Comparison of ENCODE assay signal across 13 mouse cellular contexts in the genomic region with DNA sequence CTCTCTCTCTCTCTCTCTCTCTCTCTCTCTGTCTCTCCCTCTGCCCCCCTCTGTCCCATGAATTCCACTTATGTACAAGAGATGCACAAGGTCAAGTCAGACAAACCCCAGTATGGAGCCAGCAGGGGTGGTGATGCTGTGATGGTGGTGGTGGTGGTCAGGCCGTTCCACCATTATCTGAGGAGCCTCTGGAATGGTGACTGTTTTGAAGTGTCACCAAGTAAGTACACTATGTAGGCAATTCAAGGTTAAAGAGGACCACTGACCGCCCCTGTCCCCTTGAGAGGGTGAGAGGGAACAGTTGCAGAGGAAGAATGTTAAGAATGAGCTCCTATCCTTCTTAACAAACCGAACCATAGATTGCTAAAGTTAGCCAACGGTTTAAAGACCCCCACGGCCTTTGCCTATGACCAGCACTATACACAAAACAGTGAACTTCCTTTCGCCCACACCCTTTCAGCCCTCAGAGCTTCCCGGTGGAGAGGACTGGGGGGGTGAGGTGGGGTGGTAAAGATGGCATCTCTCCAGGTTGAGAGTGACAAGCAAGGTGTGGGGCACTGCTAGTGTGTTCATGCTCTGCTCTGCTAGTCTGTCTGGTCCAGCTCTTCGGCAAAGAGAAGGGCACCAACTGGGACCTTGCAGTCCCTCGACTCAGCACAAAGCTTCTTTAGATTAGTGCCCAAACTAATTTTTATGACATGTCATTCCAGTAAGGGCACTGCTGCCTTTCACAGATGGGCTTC.
DNase-seq lines count a peak whose midpoint lies in the region; ATAC-seq and TF ChIP-seq lines count a peak whose summit lies in the region.
"Had no signal": no experiment of that assay in that cellular context is flagged by ENCODE, and none has a peak within 500 bp of the region (broad histone marks: within the 10 kb centered on the region; RNA-seq: fewer than 3 reads in every experiment).

No protein-coding gene starts in this region.

- H3K9ac ChIP-seq in forebrain, embryonic 16.5 days (replicated peaks; ENCODE audit: low read depth, low read length) = no peak overlapping the region
- no peak overlapping the region for H3K9ac ChIP-seq in hindbrain, embryonic 16.5 days (ENCODE audit: low read depth, low read length)
- H3K9ac ChIP-seq in hindbrain, embryonic 12.5 days = no peak overlapping the region
- no peak overlapping the region for H3K9ac ChIP-seq in limb, embryonic 14.5 days (ENCODE audit: low read depth, low read length, severe bottlenecking)
- H3K9ac ChIP-seq in liver, embryonic 12.5 days = no peak overlapping the region

- H3K27ac ChIP-seq in forebrain, embryonic 16.5 days (ENCODE audit: low read length) = no peak overlapping the region
- H3K27ac ChIP-seq in forebrain, embryonic 10.5 days = no peak overlapping the region
- peak overlapping the region; percentile 35 for H3K27ac ChIP-seq in hindbrain, embryonic 16.5 days (ENCODE audit: low read depth, low read length)
- H3K27ac ChIP-seq in hindbrain, embryonic 12.5 days = no peak overlapping the region
- peak overlapping the region; percentile 12; the same call in 1 of the 2 replicates for H3K27ac ChIP-seq in embryonic facial prominence, embryonic 10.5 days (replicated peaks)
- peak overlapping the region; percentile 33; the same call in 1 of the 2 replicates for H3K27ac ChIP-seq in limb, embryonic 14.5 days (replicated peaks; ENCODE audit: low read depth, low read length)
- H3K27ac ChIP-seq in liver, embryonic 12.5 days = no peak overlapping the region
- H3K27ac ChIP-seq: kidney, postnatal 0 days had no signal

- 81% methylated on average over 9 of the region's 9 CpGs for WGBS in forebrain, embryonic 16.5 days
- 84% methylated on average over 9 of the region's 9 CpGs for WGBS in forebrain, embryonic 10.5 days
- WGBS in hindbrain, embryonic 16.5 days = 72% methylated on average over 9 of the region's 9 CpGs
- WGBS in hindbrain, embryonic 12.5 days = 81% methylated on average over 9 of the region's 9 CpGs
- 77% methylated on average over 9 of the region's 9 CpGs for WGBS in embryonic facial prominence, embryonic 10.5 days
- 77% methylated on average over 9 of the region's 9 CpGs for WGBS in limb, embryonic 14.5 days
- 63% methylated on average over 9 of the region's 9 CpGs for WGBS in liver, embryonic 12.5 days (ENCODE audit: insufficient replicate concordance)

- TF ChIP-seq POLR2A in limb, embryonic 14.5 days (IDR thresholded peaks at IDR 0.05; ENCODE audit: borderline replicate concordance, extremely low read depth, insufficient read depth, insufficient read length) = no peak

- H3K9me3 ChIP-seq in forebrain, embryonic 16.5 days (ENCODE audit: control insufficient read depth, low read length) = no peaks in the 10 kb centered on the region
- H3K9me3 ChIP-seq in forebrain, embryonic 10.5 days = no peaks in the 10 kb centered on the region
- no peaks in the 10 kb centered on the region for H3K9me3 ChIP-seq in hindbrain, embryonic 16.5 days (ENCODE audit: control insufficient read depth, low read length)
- H3K9me3 ChIP-seq in hindbrain, embryonic 12.5 days (replicated peaks) = no peaks in the 10 kb centered on the region
- H3K9me3 ChIP-seq in embryonic facial prominence, embryonic 10.5 days = no peaks in the 10 kb centered on the region
- no peaks in the 10 kb centered on the region for H3K9me3 ChIP-seq in limb, embryonic 14.5 days (ENCODE audit: control insufficient read depth, low read length)
- no peaks in the 10 kb centered on the region for H3K9me3 ChIP-seq in liver, embryonic 12.5 days (replicated peaks)

- peaks cover 6% of the 10 kb centered on the region; the same call in 1 of the 2 replicates for H3K4me1 ChIP-seq in forebrain, embryonic 16.5 days (replicated peaks; ENCODE audit: control insufficient read depth, insufficient read depth, low read length)
- H3K4me1 ChIP-seq in forebrain, embryonic 10.5 days = peaks cover 22% of the 10 kb centered on the region
- no peaks in the 10 kb centered on the region; the same call in 1 of the 2 replicates for H3K4me1 ChIP-seq in hindbrain, embryonic 16.5 days (ENCODE audit: control insufficient read depth, insufficient read depth, low read depth, low read length)
- 0 out of 2 replicates have a peak, but pooled peaks cover 12% of the 10 kb centered on the region for H3K4me1 ChIP-seq in hindbrain, embryonic 12.5 days
- H3K4me1 ChIP-seq in embryonic facial prominence, embryonic 10.5 days = peaks cover 16% of the 10 kb centered on the region
- peaks cover 6% of the 10 kb centered on the region; the same call in 1 of the 2 replicates for H3K4me1 ChIP-seq in limb, embryonic 14.5 days (ENCODE audit: control insufficient read depth, insufficient read depth, low read length)
- no peaks in the 10 kb centered on the region for H3K4me1 ChIP-seq in liver, embryonic 12.5 days

- no peak overlapping the region for H3K4me3 ChIP-seq in forebrain, embryonic 16.5 days (replicated peaks; ENCODE audit: low read length)
- no peak overlapping the region for H3K4me3 ChIP-seq in forebrain, embryonic 10.5 days
- no peak overlapping the region for H3K4me3 ChIP-seq in hindbrain, embryonic 16.5 days (ENCODE audit: low read length)
- no peak overlapping the region for H3K4me3 ChIP-seq in hindbrain, embryonic 12.5 days
- H3K4me3 ChIP-seq in embryonic facial prominence, embryonic 10.5 days = no peak overlapping the region
- no peak overlapping the region for H3K4me3 ChIP-seq in limb, embryonic 14.5 days (replicated peaks; ENCODE audit: low read length)
- H3K4me3 ChIP-seq in liver, embryonic 12.5 days = no peak overlapping the region

- no peak for DNase-seq in forebrain, embryonic 10.5 days (ENCODE audit: extremely low spot score, low spot score)
- no peak for DNase-seq in embryonic facial prominence, embryonic 10.5 days (ENCODE audit: low spot score)
- no peak for DNase-seq in limb, embryonic 14.5 days (ENCODE audit: low spot score)
- DNase-seq in kidney, postnatal 36 days = no peak
- DNase-seq: cerebellum, adult 11-12 months; liver; lung, postnatal 36 days; thymus, postnatal 25 days had no signal

- H3K27me3 ChIP-seq in forebrain, embryonic 16.5 days (replicated peaks; ENCODE audit: control insufficient read depth, insufficient read depth, low read length) = no peaks in the 10 kb centered on the region
- 0 out of 2 replicates have a peak, but pooled peaks cover 2% of the 10 kb centered on the region for H3K27me3 ChIP-seq in forebrain, embryonic 10.5 days (ENCODE audit: poor library complexity, severe bottlenecking)
- no peaks in the 10 kb centered on the region for H3K27me3 ChIP-seq in hindbrain, embryonic 16.5 days (replicated peaks; ENCODE audit: control insufficient read depth, insufficient read depth, low read length)
- H3K27me3 ChIP-seq in hindbrain, embryonic 12.5 days = no peaks in the 10 kb centered on the region
- H3K27me3 ChIP-seq in embryonic facial prominence, embryonic 10.5 days (replicated peaks; ENCODE audit: low read depth, poor library complexity, severe bottlenecking) = no peaks in the 10 kb centered on the region; the same call in 1 of the 2 replicates
- H3K27me3 ChIP-seq in limb, embryonic 14.5 days (ENCODE audit: control insufficient read depth, insufficient read depth, low read length) = no peaks in the 10 kb centered on the region
- peaks cover 8% of the 10 kb centered on the region; the same call in 1 of the 2 replicates for H3K27me3 ChIP-seq in liver, embryonic 12.5 days (replicated peaks)

- no peaks in the 10 kb centered on the region for H3K36me3 ChIP-seq in forebrain, embryonic 16.5 days (ENCODE audit: control insufficient read depth, insufficient read depth)
- H3K36me3 ChIP-seq in forebrain, embryonic 10.5 days (replicated peaks) = no peaks in the 10 kb centered on the region
- no peaks in the 10 kb centered on the region for H3K36me3 ChIP-seq in hindbrain, embryonic 16.5 days (ENCODE audit: control insufficient read depth, insufficient read depth, low read length)
- H3K36me3 ChIP-seq in hindbrain, embryonic 12.5 days = no peaks in the 10 kb centered on the region
- no peaks in the 10 kb centered on the region for H3K36me3 ChIP-seq in embryonic facial prominence, embryonic 10.5 days (replicated peaks)
- no peaks in the 10 kb centered on the region for H3K36me3 ChIP-seq in limb, embryonic 14.5 days (ENCODE audit: control insufficient read depth, insufficient read depth, low read length)
- H3K36me3 ChIP-seq in liver, embryonic 12.5 days = no peaks in the 10 kb centered on the region

- H3K4me2 ChIP-seq in forebrain, embryonic 16.5 days (ENCODE audit: low read length) = no peak overlapping the region
- no peak overlapping the region for H3K4me2 ChIP-seq in hindbrain, embryonic 16.5 days (ENCODE audit: low read length)
- no peak overlapping the region for H3K4me2 ChIP-seq in hindbrain, embryonic 12.5 days (replicated peaks)
- no peak overlapping the region for H3K4me2 ChIP-seq in limb, embryonic 14.5 days (replicated peaks; ENCODE audit: low read depth, low read length, severe bottlenecking)
- H3K4me2 ChIP-seq in liver, embryonic 12.5 days = no peak overlapping the region

- peak; percentile 56 for ATAC-seq in forebrain, embryonic 16.5 days
- ATAC-seq in hindbrain, embryonic 16.5 days = peak; percentile 85
- ATAC-seq in hindbrain, embryonic 12.5 days (ENCODE audit: low FRiP score) = no peak
- no peak; the same call in 1 of the 2 replicates for ATAC-seq in limb, embryonic 14.5 days (ENCODE audit: low FRiP score, low read depth)
- no peak for ATAC-seq in liver, embryonic 12.5 days

Comparison
In these comparisons a context has a peak if more than half of its experiments do, and no peak if none do; other contexts are left out.
1. ATAC-seq: peak in forebrain, embryonic 16.5 days (single experiment) and hindbrain, embryonic 16.5 days (single experiment); none in hindbrain, embryonic 12.5 days (single experiment), limb, embryonic 14.5 days (single experiment) and liver, embryonic 12.5 days (single experiment).
2. H3K27ac ChIP-seq: peak in hindbrain, embryonic 16.5 days (single experiment), embryonic facial prominence, embryonic 10.5 days (single experiment) and limb, embryonic 14.5 days (single experiment); none in forebrain, embryonic 16.5 days (single experiment), forebrain, embryonic 10.5 days (single experiment), hindbrain, embryonic 12.5 days (single experiment) and liver, embryonic 12.5 days (single experiment).